Mouse (Mus musculus) kidney, postnatal 0 days (tissue): Measurements from ENCODE around the gene Icmt. TPM values are rescaled to one million over a fixed set of nuclear protein-coding genes. Genes with fewer than 3 reads are reported as not detected.
A peak's percentile ranks its signal among the peaks of the same experiment; 100 is the strongest.

ENCODE experiments used
- ATAC-seq: fragments of 200-750 bp; cut with Nextera tagmentation; replicated peaks from 2 replicates; pipeline ENCODE4 v1.8.0; 2017; ENCODE audit warnings: low read depth, moderate number of reproducible peaks, moderate TSS enrichment, moderate library complexity; ENCODE audit not compliant: low FRiP score
- DNase-seq: peaks from one replicate; pipeline ENCODE4 v3.0.0-alpha.2; 2016; ENCODE audit warnings: low spot score
- H3K27ac ChIP-seq: fragments of 300-500 bp; sonication (generic); 2 replicates; pipeline ENCODE4 v1.5.1; 2014; ENCODE audit warnings: mild to moderate bottlenecking
- H3K27me3 ChIP-seq: fragments of 300-500 bp; sonication (generic); 2 replicates; pipeline ENCODE4 v1.6.1; 2014; ENCODE audit warnings: low read length, mixed read lengths; ENCODE audit not compliant: insufficient read depth
- H3K36me3 ChIP-seq: fragments of 300-500 bp; sonication (generic); 2 replicates; pipeline ENCODE4 v1.6.1; 2014; ENCODE audit warnings: low read length, mixed read lengths; ENCODE audit not compliant: insufficient read depth
- H3K4me1 ChIP-seq: fragments of 300-500 bp; sonication (generic); replicated peaks from 2 replicates; pipeline ENCODE4 v1.6.1; 2014; ENCODE audit warnings: antibody characterized with exemption, low read length, mixed read lengths; ENCODE audit not compliant: insufficient read depth
- H3K4me2 ChIP-seq: fragments of 300-500 bp; sonication (generic); 2 replicates; pipeline ENCODE4 v1.6.1; 2014; ENCODE audit warnings: mild to moderate bottlenecking, low read length, moderate library complexity, mixed read lengths
- H3K4me3 ChIP-seq: fragments of 300-500 bp; sonication (generic); replicated peaks from 2 replicates; pipeline ENCODE4 v1.5.1; 2014; ENCODE audit warnings: low read depth, low read length
- H3K9ac ChIP-seq: fragments of 300-500 bp; sonication (generic); 2 replicates; pipeline ENCODE4 v1.6.1; 2014; ENCODE audit warnings: low read depth, low read length
- H3K9me3 ChIP-seq: fragments of 300-500 bp; sonication (generic); replicated peaks from 2 replicates; pipeline ENCODE4 v1.6.1; 2016; ENCODE audit warnings: low read length, inconsistent platforms, mixed read lengths
- CTCF ChIP-seq: IDR thresholded peaks from 2 replicates; pipeline ENCODE4 v1.5.1; 2016; ENCODE audit warnings: antibody characterized with exemption, low read depth, mild to moderate bottlenecking, moderate library complexity
- WGBS: fragments of 180-500 bp; shearing (Covaris S2); extraction: QIAGEN DNeasy Blood & Tissue Kit; methylation state at CpG from one replicate; pipeline ENCODE4 v1.1.7; 2014; 5-methylcytosine and 5-hydroxymethylcytosine counted together
- polyA plus RNA-seq: library from polyadenylated mRNA; unstranded; fragments of >200 nt; fragmentation: Nextera tagmentation; extraction: Ambion mirVana; gene quantifications from 2 replicates; pipeline ENCODE4 v1.2.1, GENCODE M21; 2015

Gene Icmt
- polyA plus RNA-seq, 1 experiment from 2014 or later, result 20.0 TPM

DNA sequence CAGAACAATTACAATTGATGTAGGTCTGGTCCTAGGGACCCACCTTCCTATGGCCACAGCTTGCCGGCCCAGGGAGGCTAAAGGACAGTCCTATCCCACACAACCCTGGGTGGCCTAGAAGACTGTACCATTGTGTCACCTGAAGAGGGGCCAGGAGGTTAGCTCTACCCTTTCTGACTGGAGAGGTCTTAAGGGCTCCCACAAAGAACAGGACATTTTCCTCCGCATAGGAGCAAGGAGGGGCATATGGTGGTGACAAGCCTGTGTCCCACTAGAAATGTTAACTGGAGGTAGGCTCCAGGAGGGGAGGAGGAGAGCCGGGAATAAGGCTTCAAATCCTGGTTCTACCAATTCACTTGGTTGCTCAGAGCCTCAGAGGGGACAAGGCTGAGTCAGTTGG, 23.8 kb upstream of the Icmt start:
- no peak overlapping the region for H3K4me3 ChIP-seq
- no peaks in the 10 kb centered on the region for H3K36me3 ChIP-seq
- 22% methylated on average over 3 of the region's 3 CpGs for WGBS
- H3K27me3 ChIP-seq, result no peaks in the 10 kb centered on the region
- DNase-seq, result no peak
- H3K27ac ChIP-seq, result peak overlapping the region; percentile 58
- no peaks in the 10 kb centered on the region for H3K9me3 ChIP-seq
- peaks cover 13% of the 10 kb centered on the region; the same call in 1 of the 2 replicates for H3K4me1 ChIP-seq
- no peak overlapping the region for H3K4me2 ChIP-seq
- TF ChIP-seq CTCF, result no peak
- no peak; the same call in 1 of the 2 replicates for ATAC-seq
- H3K9ac ChIP-seq, result no peak overlapping the region

DNA sequence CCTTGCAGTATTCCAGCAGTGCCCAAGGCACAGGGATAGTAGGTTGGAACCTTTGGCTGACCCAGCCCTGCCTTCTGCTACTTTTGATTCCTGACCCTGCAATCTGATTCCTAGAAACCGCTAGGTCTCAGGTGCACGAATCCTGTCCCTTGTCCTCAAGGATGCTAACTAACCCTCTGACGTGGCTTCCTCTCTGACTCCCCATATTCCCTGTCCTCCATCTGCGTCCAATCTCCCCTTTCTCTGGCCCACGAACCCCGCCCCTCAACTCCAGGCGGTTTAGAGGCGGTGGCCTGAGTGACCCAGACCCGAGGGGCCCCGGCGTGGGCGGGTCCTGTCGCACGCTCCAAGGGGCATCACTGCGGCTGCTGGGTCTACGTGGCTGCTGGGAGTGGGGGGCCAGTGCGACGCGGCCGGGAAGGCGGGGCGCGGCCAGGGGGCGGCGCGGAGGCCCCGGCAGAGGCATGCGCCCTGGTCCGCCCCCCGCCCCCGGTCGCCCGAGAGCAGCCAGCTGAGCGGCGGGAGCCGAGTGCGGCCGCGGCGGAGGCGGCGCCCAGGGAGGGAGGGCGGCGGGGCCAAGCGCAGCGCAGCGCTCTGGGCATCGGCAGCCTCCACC, 23.3 kb upstream of the Icmt start, which contains the start of gene Gpr153:
Gpr153 (plus strand) TSS at position 612 of the 616 bp plus-strand sequence.
- H3K9ac ChIP-seq, result peak within 1 kb of the TSS; percentile 58
- peak; percentile 40 for ATAC-seq
- no peaks in the 10 kb centered on the region for H3K36me3 ChIP-seq
- TF ChIP-seq CTCF, result no peak
- peak within 1 kb of the TSS; percentile 66 for H3K27ac ChIP-seq
- H3K9me3 ChIP-seq, result no peaks in the 10 kb centered on the region
- peak within 1 kb of the TSS; percentile 57 for H3K4me3 ChIP-seq
- H3K27me3 ChIP-seq, result no peaks in the 10 kb centered on the region
- peak within 1 kb of the TSS; percentile 91 for H3K4me2 ChIP-seq
- DNase-seq, result peak; percentile 76
- peaks cover 13% of the 10 kb centered on the region; the same call in 1 of the 2 replicates for H3K4me1 ChIP-seq
- WGBS, result 1% methylated on average over 28 of the region's 48 CpGs

DNA sequence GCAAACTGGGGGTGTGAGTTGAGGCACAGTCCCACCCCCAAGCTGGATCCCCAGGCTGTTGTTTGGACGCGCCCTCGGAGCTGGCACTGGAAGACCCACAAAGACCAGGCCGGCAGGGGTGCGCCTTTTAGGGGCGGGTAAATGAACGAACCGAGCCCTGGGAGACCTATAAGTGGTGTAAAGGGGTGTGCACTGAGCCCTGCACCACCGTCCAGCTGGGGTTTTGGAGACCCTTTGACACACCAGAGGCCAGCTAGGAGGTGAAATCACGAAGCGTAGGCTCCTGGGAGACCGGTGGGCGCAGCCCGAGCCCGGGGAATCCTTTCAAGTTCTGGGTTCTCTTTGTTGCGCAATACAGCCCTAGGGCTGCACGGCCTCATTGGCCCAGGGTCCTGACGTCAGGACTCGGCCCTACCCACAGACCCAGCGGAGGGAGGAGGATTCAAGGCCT, 22.3 kb upstream of the Icmt start:
- 1% methylated on average over 20 of the region's 20 CpGs for WGBS
- Histone ChIP-seq H3K36me3 (no peaks in the 10 kb centered on the region), H3K4me1 (peaks cover 13% of the 10 kb centered on the region; the same call in 1 of the 2 replicates), H3K9me3 (no peaks in the 10 kb centered on the region), H3K4me3 (peak overlapping the region; percentile 57), H3K9ac (peak overlapping the region; percentile 58), H3K4me2 (peak overlapping the region; percentile 91), H3K27me3 (no peaks in the 10 kb centered on the region), H3K27ac (no peak overlapping the region)
- DNase-seq (no peak), ATAC-seq (0 out of 2 replicates have a peak, but pooled peaks have one; percentile 19)
- no peak for TF ChIP-seq CTCF

DNA sequence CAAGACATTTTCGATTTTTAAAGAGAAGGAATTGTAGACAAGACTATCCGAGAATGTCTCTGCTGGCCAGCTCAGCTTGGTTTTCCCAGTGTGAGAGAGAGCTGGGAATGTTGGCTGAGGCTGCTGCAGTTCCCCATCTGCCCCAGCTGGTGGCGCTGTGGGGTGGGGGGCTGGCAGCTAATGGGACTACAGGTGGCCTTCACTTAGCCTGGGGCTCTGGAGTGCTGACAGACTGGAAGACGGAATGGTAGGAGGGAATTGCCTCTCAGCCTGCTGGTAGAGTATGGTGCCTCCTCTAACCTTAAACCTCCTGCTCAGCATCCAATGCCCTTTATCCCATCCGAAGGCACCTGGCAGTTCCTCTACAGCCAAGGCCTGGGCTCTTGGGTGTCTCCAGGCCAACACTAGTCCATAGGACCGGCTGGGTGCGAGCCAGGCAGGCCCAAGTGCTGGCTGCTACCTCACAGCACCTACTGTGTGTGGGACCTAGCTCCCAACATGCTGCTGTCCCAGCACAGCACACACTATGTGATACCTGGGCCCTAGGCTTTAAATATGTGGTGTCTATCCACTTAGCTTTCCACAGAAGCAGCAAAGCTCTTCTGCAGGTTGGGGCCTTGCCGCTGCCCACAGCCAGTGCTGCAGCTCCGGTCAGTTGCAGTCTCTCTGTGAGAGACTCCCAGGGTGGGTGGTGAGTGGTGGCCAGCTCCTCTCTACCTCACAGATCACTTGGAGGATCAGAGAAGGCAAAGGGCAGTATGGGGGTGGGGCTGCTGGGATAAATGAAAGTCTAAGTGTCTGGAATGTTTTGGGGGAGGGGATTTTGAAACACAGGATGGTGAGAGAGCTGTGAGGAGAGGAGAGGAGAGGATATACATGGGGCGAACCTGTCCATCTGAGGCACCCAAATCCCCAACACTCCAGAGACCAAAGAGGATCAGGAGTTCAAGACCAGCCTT, 20.4 kb upstream of the Icmt start:
- H3K4me1 ChIP-seq, result peaks cover 13% of the 10 kb centered on the region; the same call in 1 of the 2 replicates

DNA sequence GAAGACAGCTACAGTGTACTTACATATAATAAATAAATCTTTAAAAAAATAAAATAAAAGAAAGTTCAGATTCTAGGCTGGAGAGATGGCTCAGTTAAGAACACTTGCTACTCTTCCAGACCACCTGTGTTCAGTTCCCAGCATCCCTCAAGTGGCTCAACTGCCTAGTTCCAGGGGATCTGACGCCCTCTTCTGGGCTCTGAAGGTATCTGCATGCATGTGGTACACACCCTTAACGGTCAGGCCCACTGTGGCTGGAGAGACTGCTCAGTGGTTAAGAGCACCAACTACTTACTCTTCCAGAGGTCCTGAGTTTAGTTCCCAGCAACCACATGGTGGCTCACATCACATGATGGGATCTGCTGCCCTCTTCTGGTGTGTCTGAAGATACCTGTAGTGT, 19.1 kb upstream of the Icmt start:
- TF ChIP-seq CTCF, result peak; percentile 15; the same call in 1 of the 2 replicates
- ATAC-seq, result no peak
- Histone ChIP-seq H3K9ac (no peak overlapping the region), H3K27ac (no peak overlapping the region), H3K4me1 (peaks cover 9% of the 10 kb centered on the region; the same call in 1 of the 2 replicates), H3K4me2 (no peak overlapping the region), H3K36me3 (no peaks in the 10 kb centered on the region), H3K9me3 (no peaks in the 10 kb centered on the region), H3K4me3 (no peak overlapping the region), H3K27me3 (peaks cover 12% of the 10 kb centered on the region)
- 67% methylated on average over 2 of the region's 2 CpGs for WGBS
- DNase-seq, result no peak

More for the DNA sequence above, 20.4 kb upstream of the Icmt start:
- Histone ChIP-seq H3K9me3 (no peaks in the 10 kb centered on the region), H3K27me3 (no peaks in the 10 kb centered on the region), H3K36me3 (no peaks in the 10 kb centered on the region), H3K9ac (no peak overlapping the region), H3K27ac (no peak overlapping the region), H3K4me2 (no peak overlapping the region), H3K4me3 (no peak overlapping the region)
- peak; percentile 71 for TF ChIP-seq CTCF
- WGBS, result 56% methylated on average over 10 of the region's 10 CpGs
- no peak for ATAC-seq
- no peak for DNase-seq

DNA sequence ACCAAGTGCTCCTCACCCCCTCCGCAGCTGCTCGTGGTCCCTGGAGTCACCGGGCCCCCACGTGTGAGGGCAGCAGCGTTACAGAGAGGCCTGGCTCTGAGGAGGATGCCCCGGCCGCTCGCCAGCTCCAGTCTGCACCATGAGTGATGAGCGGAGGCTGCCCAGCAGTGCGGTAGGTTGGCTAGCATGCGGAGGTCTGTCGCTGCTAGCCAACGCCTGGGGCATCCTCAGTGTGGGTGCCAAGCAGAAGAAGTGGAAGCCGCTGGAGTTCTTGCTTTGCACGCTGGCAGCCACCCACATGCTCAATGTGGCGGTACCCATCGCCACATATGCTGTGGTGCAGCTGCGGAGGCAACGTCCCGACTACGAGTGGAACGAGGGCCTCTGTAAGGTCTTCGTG, 18.0 kb upstream of the Icmt start:
- Histone ChIP-seq H3K4me3 (no peak overlapping the region), H3K9ac (no peak overlapping the region), H3K4me2 (no peak overlapping the region), H3K9me3 (no peaks in the 10 kb centered on the region), H3K36me3 (no peaks in the 10 kb centered on the region), H3K27me3 (peaks cover 22% of the 10 kb centered on the region), H3K27ac (no peak overlapping the region), H3K4me1 (peaks cover 10% of the 10 kb centered on the region; the same call in 1 of the 2 replicates)
- ATAC-seq (no peak), DNase-seq (no peak)
- TF ChIP-seq CTCF, result no peak
- WGBS, result 91% methylated on average over 23 of the region's 23 CpGs
